Mouse (Mus musculus): ENCODE measurements around the gene Olfr1364.

Olfr1364 gene

GRCm38 (mm10) chr13:21581659-21582058 is at the start of gene Olfr1364:
Gene Olfr1364, minus strand, starts transcription at chr13:21581759.
- no peak for DNase-seq (ENCODE audit: low spot score in 2 of 2)

DNA sequence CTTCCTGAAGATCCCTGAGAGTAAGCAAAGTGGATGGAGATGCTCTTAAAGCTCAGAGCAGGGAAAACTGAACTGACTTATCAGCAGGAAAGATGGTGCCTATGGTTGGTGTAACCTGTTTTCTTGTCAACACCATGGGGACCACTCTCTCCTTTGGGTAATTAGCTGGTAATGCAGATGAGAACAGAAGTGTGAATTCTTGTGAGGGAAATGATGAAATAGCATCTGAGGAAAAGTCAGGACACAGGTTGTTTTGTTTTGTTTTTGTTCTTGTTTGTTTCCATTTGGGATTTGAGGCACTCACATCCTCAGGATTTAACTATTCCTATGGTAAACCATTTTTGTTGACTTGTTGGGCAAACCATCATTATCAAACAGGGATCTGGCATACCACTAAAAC is 32.4 kb upstream of the Olfr1364 start, which contains the start of gene Olfr1362:
TSS of gene Olfr1362 (minus strand) at position 101 of the 400 bp plus-strand sequence.
- DNase-seq (ENCODE audit: low spot score in 2 of 2): no peak

DNA sequence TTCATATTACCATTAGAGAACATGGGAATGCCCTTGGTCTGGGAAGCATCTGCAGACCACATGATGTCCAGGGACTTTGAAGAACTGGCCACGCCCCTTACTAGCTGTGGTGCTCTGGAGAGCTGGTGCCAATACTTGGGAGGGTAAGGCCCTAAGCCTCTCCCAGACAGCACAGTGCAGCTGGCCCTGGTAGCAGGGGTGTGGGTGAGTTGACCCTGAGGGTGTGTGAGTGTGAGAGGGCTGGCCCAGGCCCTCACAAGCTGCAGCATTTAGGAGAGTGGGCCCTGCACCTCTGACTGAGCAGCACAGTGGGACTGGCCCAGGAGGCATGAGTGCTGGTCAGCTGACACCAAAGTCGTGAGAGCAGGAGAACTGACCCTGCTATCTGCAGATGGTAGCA is 10.1 kb upstream of the Olfr1364 start:
- DNase-seq (ENCODE audit: low spot score in 2 of 2): no peak

- no peak for DNase-seq (ENCODE audit: low spot score in 2 of 2)
Observed at GRCm38 (mm10) chr13:21559793-21560192, 21.8 kb downstream of the Olfr1364 start, which contains the start of gene Olfr1535. Gene Olfr1535, minus strand, starts transcription at chr13:21559893.

DNA sequence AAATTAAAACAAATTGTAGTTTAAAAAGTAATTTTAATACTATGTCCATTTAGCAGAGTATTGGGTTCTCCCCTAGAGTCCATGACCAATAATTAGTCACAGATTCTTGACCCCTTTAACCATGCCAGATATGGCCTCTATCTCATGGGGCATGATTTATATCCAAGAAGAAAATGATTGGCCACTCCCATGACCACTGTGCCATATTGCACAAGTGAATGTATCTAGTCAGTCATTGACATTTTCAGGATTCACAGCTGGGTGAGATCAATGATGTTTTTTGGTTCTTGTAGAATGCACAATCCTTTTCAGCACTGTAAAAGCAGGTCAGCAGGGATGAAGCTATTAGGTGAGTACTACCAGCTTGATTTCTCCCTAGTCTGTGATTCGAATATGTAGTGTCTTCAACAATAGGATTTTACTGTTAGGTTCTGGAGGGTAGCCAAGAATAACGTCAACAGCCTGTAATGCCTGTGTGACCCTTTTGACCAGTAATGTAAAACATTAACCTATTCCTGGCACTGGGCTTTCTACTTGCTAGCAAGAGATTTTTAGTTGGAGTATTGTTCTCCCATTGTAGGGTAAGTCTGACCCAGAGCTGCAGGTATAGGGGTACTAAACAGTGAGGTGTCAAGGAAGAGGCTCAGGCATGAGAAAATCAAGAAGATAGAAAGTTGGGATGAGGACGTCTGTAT is 31.0 kb downstream of the Olfr1364 start:
- DNase-seq (ENCODE audit: low spot score in 2 of 2): no peak

GRCm38 (mm10) chr13:21549487-21549886 is 32.1 kb downstream of the Olfr1364 start:
- no peak for DNase-seq (ENCODE audit: low spot score in 2 of 2)

GRCm38 (mm10) chr13:21542708-21543107 is 38.9 kb downstream of the Olfr1364 start, which contains the start of gene Olfr1366:
Gene Olfr1366, minus strand, starts transcription at chr13:21542808.
- DNase-seq (ENCODE audit: low spot score in 2 of 2): no peak

GRCm38 (mm10) chr13:21530781-21531201 is 50.8 kb downstream of the Olfr1364 start, which contains the start of gene Zkscan8:
Gene Zkscan8, minus strand, starts transcription at chr13:21531120.
- peak; percentile 67 to 77 for DNase-seq (ENCODE audit: low spot score in 2 of 2)

DNA sequence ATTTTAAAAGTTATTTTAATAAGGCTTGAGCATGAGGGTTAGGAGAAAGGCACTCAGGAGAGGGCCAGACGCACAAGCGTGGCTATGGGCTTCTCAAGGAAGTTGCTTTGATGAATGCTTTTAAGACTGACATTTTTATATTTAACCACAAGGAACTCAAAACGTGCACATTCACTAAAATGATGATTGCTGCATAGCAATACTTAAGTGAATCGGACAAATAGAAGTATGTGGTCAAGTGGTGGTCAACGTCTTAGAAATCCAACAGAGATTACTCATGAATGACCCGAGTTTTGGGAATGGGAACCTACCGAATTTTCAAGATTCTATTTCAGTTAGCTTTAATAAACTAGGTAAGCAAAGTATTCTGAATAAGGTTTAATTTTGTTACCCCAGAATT is 51.4 kb downstream of the Olfr1364 start:
- DNase-seq (ENCODE audit: low spot score in 2 of 2): no peak

All from spleen, postnatal 14 days (tissue).